Mouse (Mus musculus) WW6 (cell line): ENCODE data around the gene Spag8.

Source experiments
- DNase-seq: peaks from one replicate; pipeline ENCODE4 v3.0.0-alpha.2; 2013; ENCODE audit warnings: low read depth, low spot score

The Spag8 gene

DNA sequence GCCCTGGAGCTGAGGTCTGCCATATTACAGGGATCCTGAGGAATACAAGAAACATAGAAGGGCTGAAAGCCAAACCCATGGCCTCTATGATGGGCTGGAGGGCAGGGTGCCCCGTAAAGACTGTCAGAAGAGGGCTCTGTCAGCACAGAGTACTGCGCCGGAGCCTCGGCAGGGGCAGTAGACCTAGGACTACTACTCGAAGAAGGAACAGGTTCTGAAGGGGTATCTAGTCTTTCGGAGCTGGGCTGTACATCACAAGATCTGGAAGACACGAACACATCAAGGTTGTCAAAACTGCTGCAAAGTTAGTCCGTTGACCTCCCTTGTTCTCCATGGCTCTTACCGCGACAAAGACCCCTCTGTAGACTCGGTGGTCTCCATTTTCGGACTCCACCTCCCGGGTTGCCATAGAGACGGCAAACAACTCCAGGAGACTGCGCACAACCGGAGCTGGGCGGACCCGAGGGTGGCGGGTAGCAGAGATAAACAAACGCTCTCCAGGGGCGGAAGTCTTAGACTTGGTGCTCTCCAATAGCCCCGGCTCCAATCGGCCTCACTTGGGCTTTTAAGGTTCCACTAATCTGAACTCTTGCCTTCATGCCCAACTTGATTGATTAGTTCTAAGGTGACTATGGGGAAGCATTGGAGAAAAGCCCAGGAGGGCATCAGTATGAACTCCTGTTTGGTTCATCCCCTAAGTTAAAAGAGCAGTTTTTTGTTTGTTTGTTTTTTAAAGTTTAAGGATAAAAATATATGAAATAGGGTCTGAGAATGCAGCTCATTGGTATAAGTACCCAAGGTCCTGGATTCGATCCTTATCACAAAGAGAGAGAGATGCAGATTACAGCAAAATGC, at the start of gene Spag8:
TSS of gene Spag8 (minus strand) at position 434 of the 855 bp plus-strand sequence.
- DNase-seq = no peak

- DNase-seq = no peak
Measured at GRCm38 (mm10) chr4:43700707-43701106, 47.3 kb upstream of the Spag8 start, which contains the start of gene Olfr70. TSS of gene Olfr70 (minus strand) at chr4:43700807.

GRCm38 (mm10) chr4:43696561-43696960, 43.2 kb upstream of the Spag8 start:
- no peak for DNase-seq

DNA sequence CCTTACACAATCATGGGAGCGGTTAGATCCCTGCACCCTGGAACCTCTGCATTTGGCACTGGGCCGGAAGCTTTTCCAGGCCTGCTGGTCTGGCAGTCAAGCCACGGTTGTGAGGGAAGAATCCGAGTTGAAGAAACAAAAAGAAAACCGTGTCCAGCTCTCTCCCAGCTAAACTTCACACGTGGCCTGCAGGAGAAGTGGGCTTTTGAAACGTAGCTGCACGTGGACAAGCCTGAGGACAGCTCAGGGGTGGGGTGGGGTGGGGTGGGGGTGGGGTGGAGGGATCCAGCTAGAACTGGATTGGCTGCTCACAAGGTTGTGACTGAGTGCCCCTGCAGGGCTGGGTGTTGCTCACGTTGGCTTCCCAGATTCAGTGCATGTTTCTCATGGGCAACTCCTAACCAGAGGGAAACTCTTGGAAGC, 41.9 kb upstream of the Spag8 start:
- no peak for DNase-seq

DNA sequence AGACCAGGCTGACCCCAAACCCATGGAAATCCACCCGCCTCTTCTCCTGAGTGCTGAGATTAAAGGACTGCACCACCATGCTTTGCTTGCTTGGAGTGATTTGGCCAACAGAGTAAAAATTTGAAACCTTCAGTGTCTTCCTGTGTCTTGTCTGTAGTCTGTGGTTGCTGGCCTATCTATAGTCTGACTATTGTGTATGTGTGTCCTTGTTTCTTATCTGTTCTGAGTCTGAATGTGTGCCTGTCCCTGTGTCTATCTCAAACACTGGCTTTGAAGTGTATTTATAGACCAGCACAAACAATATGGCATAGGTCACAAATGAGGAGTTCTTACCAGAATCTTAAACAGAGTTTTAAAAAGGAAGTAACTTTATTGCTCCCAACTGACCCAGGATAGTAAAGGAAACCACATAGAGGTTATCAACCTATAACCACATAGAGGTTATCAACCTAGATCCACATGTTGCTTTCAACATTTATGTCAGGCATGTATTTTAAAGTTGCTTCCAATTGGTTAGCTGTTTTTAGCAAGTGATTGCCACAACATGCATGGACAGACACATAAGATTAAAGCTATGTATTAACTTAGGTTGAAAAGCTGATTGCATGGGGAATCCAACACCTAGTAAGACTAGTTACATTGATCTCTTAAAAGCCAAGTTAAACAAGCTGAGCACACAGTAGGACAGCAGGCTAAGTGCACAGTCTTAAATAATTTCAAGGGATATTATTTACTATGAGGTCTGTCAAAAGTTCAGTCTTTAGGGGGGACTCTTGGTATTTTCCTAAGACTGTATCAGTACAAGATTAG, 41.2 kb upstream of the Spag8 start:
- no peak for DNase-seq

GRCm38 (mm10) chr4:43693806-43694241, 40.4 kb upstream of the Spag8 start:
- DNase-seq = no peak

GRCm38 (mm10) chr4:43691026-43691425, 37.6 kb upstream of the Spag8 start:
- no peak for DNase-seq

DNA sequence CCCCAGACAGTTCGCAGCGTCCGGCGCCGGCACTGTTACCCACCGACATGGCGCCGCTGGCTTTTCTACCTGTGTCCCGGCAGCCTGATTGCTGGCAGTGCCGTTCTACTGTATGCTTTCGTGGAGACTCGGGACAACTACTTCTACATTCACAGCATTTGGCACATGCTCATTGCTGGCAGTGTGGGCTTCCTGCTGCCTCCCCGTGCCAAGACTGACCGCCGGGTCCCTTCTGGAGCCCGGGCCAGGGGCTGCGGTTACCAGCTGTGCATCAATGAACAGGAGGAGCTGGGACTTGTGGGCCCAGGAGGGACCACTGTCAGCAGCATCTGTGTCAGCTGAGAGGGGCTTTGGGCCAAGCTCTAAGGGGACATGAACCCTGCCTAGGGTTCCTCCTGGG, 36.6 kb upstream of the Spag8 start:
- no peak for DNase-seq

GRCm38 (mm10) chr4:43679416-43680043, 26.1 kb upstream of the Spag8 start:
- no peak for DNase-seq

- DNase-seq = no peak
Measured at GRCm38 (mm10) chr4:43678541-43678940, 25.1 kb upstream of the Spag8 start.

DNA sequence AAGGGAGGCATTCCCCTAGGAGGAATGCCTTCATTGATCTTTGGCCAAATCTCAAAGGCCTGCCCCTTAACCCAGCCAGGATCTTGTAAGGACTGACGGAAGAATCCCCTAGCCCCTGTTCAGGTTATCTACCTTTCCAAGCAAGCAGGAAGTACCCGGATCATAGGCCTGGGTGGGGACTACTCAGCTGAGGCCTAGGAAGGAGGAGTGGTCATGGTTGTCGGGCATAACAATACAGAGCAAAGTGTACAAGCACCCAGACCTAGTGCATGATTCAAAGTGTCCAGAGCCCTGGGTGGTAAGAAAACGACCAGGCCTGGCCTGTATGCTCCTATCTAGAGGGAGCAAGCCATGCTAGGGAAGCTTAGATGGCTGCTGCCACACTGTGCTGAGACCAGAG, 22.2 kb upstream of the Spag8 start:
- DNase-seq = no peak

DNA sequence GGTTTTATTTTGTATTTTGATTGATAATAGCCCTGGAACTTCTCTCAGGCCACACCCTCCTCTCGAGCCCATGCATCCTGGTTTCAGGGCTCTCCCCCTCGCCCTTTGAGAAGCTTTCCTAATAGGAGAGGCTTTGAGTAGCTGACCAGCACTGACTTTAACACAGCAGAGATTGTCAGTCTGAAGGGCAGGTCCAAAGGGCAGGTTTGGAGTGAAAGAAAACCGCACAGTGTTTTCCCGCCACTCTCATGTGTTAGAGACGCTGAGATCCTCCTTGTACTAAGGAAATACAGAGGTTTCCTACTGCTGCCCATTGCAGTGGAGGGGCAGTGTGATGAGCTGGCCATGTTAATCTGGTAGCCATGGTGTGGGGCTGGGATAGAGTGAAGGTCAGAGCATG, 21.6 kb upstream of the Spag8 start:
- DNase-seq = no peak

DNA sequence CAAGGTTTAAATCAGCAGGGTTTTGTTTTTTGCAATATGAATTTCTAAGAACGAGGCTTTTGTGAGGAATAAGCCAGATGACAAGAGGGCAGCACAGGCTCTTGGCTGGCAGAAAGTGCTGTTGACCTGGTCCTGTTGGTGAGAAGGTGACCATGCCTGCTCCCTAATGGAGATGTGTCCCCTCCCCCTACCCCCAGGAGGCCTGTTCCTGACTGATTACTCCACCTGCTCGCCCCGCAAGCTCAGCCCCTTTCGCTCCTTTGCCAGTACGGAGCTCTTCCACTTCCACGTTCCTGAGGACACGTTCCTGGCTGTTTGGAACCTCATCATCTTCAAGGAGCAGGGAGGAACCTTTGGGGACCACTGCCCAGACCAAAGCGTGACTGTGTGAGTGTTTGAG, 20.3 kb upstream of the Spag8 start:
- DNase-seq = no peak

DNA sequence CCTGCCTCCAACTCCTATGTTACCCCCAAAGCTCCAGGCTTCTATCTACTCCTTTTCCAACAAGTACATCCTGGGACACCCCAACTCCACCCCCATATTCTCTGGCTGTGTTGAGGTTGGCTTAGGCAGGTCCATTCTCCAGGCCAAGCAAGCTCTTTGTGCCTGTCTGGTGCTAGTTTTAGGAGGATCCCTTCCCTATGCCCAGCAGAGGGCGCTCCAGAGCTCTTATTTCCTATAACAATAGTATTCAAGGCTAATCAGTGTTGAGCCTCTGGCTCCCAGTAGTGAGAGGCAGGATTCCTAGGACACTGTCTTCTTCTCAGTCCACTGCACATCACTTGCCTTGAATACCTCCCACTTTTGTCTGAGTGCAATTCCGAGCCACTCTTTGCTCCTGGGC, 18.7 kb upstream of the Spag8 start:
- no peak for DNase-seq

GRCm38 (mm10) chr4:43669428-43669794, 16.0 kb upstream of the Spag8 start:
- DNase-seq = no peak

DNA sequence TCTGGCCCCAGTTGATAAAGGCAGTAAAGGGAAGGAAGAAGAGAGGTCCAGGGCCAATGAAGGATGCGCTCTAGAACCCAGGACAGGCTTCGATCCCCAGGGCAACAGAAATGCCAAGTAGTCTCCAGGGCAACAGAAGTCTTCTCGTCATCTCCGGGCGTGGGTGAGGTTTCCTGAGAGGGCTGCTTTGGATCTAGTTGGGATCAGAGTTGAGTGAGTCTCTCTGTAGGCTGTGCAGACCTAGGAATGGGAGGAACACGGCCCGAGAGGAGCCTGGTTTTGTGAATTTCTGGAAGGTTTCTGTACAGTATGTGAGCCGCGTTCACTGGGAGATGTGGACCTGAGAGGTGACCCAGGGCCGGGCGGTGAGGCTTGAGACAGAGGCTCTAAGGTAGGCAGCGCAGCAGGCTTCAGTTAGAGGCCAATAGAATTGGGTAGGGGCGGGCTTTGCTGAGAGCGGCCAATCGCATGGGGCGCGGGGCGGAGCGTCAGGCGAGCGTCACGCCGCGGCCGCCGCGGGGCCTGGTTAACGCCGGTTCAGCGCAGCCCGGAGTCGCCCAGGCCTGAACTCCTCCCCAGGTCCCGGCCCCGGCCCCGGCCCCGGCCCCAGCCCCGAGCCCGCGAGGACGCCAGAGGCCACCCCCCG, 15.5 kb upstream of the Spag8 start, which contains the start of the genes Tmem8b and Fam221b:
TSS of gene Tmem8b (plus strand) at position 190 of the 646 bp plus-strand sequence.
TSS of gene Fam221b (minus strand) at position 364 of the 646 bp plus-strand sequence.
- peak; percentile 62 for DNase-seq

- no peak for DNase-seq
Measured at GRCm38 (mm10) chr4:43666412-43666811, 13.0 kb upstream of the Spag8 start.

DNA sequence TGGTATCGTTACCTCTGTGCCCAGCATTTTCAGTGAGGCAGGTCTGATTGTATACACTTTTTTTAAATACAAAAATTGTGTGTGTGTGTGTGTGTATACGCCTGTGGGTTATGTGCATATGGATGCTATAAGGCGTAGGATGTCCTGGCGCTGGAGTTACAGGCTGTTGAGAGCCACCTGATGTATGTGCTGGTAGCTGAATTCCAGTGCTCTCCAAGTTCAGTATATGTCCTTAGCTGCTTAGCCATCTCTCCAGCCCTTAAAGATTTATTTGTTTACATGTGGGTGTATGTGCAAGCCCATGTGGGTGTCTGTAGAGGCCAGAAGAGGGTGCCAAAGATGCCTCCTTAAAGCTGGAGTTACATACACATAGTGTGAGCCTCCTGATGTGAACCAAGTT, 3.8 kb upstream of the Spag8 start:
- DNase-seq = no peak

DNA sequence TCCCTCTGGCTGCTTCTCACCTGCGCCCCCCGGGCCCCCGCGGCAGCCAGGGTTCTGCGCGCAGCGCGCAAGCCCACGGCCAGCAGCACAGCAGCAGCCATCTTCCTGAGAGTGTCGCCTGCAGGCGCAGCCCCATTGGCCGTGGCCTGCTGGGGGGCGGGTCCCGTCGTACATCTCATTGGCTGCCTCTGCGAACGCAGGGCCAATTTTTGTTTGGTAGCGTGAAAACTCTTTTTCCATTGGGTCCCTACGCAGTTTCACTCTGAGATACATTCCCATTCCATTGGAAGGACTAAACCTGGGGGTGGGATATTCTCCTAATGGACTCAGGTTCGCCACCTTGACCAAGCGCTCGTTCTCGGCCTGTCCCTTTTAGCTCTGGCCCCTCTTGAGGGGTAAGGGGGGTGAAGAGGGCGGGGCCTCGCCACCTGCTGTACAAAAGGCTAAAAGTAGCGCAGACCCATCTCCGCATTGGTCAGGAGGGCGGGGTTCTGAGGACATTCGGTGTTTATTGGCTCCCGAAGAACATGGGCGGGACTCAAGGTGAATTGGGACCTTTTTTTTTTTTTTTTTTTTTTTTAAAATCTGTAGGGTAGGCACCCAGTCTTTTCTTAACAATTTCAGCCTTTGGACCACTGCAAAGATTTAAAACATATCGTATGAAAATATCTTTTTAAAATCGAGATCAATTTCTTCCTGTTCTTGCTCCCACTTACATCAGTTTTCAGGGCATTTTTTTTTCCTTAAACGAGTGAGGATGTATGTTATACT, 3.1 kb upstream of the Spag8 start, which contains the start of gene Hint2:
TSS of gene Hint2 (minus strand) at position 128 of the 771 bp plus-strand sequence.
- peak; percentile 95 for DNase-seq

GRCm38 (mm10) chr4:43655656-43656338, 2.4 kb upstream of the Spag8 start:
- DNase-seq = no peak
